Mouse (Mus musculus) B cell, adult 2 months (primary cell): ENCODE results near the gene Mid1.

Source experiments
- DNase-seq, 2 experiments: peaks; one replicate each; pipeline ENCODE4 v3.0.0; 2022

The Mid1 gene

GRCm38 (mm10) chrX:169685131-169685530, at the start of gene Mid1:
Gene Mid1 (plus strand): TSS chrX:169685199.
- DNase-seq = no peak

GRCm38 (mm10) chrX:169673056-169673455, 11.9 kb upstream of the Mid1 start:
- DNase-seq = no peak

- no peak for DNase-seq
These were observed 8.7 kb upstream of the Mid1 start for GRCm38 (mm10) chrX:169676313-169676712.

- no peak for DNase-seq
These were observed 732 bp downstream of the Mid1 start for GRCm38 (mm10) chrX:169685731-169686130.

GRCm38 (mm10) chrX:169691217-169691616, 6.2 kb downstream of the Mid1 start:
- no peak for DNase-seq

- no peak for DNase-seq
These were observed 6.7 kb downstream of the Mid1 start for GRCm38 (mm10) chrX:169691675-169692074.

GRCm38 (mm10) chrX:169692225-169692909, 7.4 kb downstream of the Mid1 start:
- no peak for DNase-seq

GRCm38 (mm10) chrX:169704016-169704602, 19.1 kb downstream of the Mid1 start:
- no peak for DNase-seq

GRCm38 (mm10) chrX:169723511-169723910, 38.5 kb downstream of the Mid1 start:
- DNase-seq = no peak

GRCm38 (mm10) chrX:169735387-169735969, 50.5 kb downstream of the Mid1 start:
- no peak for DNase-seq

GRCm38 (mm10) chrX:169758001-169758400, 73.0 kb downstream of the Mid1 start:
- DNase-seq = no peak

- DNase-seq = no peak
These were observed 94.5 kb downstream of the Mid1 start, which contains the start of gene 4933400A11Rik for GRCm38 (mm10) chrX:169779535-169779934. Gene 4933400A11Rik (minus strand): TSS chrX:169779635.

GRCm38 (mm10) chrX:169789702-169790101, 104.7 kb downstream of the Mid1 start:
- DNase-seq = no peak

GRCm38 (mm10) chrX:169792879-169793278, 107.9 kb downstream of the Mid1 start:
- DNase-seq = no peak

- no peak for DNase-seq
These were observed 109.4 kb downstream of the Mid1 start for GRCm38 (mm10) chrX:169794421-169794820.

GRCm38 (mm10) chrX:169794831-169795311, 109.9 kb downstream of the Mid1 start:
- no peak for DNase-seq

- no peak for DNase-seq
These were observed 112.1 kb downstream of the Mid1 start for GRCm38 (mm10) chrX:169797148-169797547.

GRCm38 (mm10) chrX:169798987-169799680, 114.1 kb downstream of the Mid1 start:
- DNase-seq = peak; percentile 20 to 24

GRCm38 (mm10) chrX:169800238-169800637, 115.2 kb downstream of the Mid1 start:
- no peak for DNase-seq

GRCm38 (mm10) chrX:169805791-169806190, 120.8 kb downstream of the Mid1 start:
- DNase-seq = no peak

- DNase-seq = no peak
These were observed 122.7 kb downstream of the Mid1 start for GRCm38 (mm10) chrX:169807744-169808143.

- no peak for DNase-seq
These were observed 126.3 kb downstream of the Mid1 start for GRCm38 (mm10) chrX:169811318-169811717.

- DNase-seq = no peak
These were observed 126.8 kb downstream of the Mid1 start for GRCm38 (mm10) chrX:169811783-169812182.
